Mouse (Mus musculus) G1E (cell line): ENCODE data around the gene Ubald1.

Source experiments
- CTCF ChIP-seq: IDR thresholded peaks from 2 replicates; pipeline ENCODE4 v1.5.1; 2012; ENCODE audit warnings: low read depth, low read length, inconsistent platforms, mixed read lengths
- GATA1 ChIP-seq: IDR thresholded peaks from 2 replicates; pipeline ENCODE4 v1.6.1; 2012; ENCODE audit warnings: borderline replicate concordance, low read length, inconsistent platforms, mixed read lengths
- GATA2 ChIP-seq: IDR thresholded peaks from 2 replicates; pipeline ENCODE4 v1.6.1; 2012; ENCODE audit warnings: low read depth, low read length, inconsistent platforms, borderline replicate concordance
- POLR2AphosphoS5 ChIP-seq: IDR thresholded peaks from 2 replicates; pipeline ENCODE4 v1.6.1; 2012; ENCODE audit warnings: low read depth, low read length, inconsistent platforms; ENCODE audit not compliant: insufficient replicate concordance
- TAL1 ChIP-seq: conservative IDR thresholded peaks from 2 replicates; pipeline ENCODE4 v1.6.1; 2012; ENCODE audit warnings: low read depth, low read length, inconsistent platforms, mixed read lengths

GRCm38 (mm10) chr16:4876033-4876680, 4.0 kb downstream of the Ubald1 start:
- TF ChIP-seq CTCF (no peak), GATA1 (no peak), TAL1 (no peak), POLR2AphosphoS5 (no peak), GATA2 (no peak)
